ENCODE assay signal across 12 mouse cellular contexts in the genomic region with DNA sequence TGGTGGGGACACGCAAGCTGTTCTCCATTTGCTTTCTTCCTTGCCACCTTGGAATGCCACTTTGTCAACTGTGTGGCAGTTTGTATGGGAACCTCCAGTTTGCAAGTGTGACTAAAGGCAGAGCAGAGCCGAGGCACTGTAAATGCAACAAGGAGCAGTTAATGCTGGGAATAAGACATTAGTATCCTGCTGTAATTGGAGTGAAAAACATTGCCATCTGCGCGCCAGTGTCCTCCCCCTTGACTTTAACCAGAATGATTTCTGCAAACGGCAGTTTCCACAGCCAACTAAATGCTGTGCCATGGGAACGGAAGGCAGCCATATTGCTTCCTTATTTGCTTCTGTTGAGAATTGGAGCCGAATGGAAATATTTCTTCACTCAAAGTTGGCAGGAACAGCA. TPM values are rescaled to one million over a fixed set of nuclear protein-coding genes. Genes with fewer than 3 reads are reported as not detected.
DNase-seq lines count a peak whose midpoint lies in the region; ATAC-seq and TF ChIP-seq lines count a peak whose summit lies in the region.
"Had no signal": no experiment of that assay in that cellular context is flagged by ENCODE, and none has a peak within 500 bp of the region (broad histone marks: within the 10 kb centered on the region; RNA-seq: fewer than 3 reads in every experiment).

No protein-coding gene starts in this region.

- H3K4me3 ChIP-seq in cerebellum, adult 2 months (replicated peaks; ENCODE audit: insufficient read depth, low read depth, low read length) = no peak overlapping the region
- no peak overlapping the region for H3K4me3 ChIP-seq in neural tube, embryonic 15.5 days (replicated peaks)
- no peak overlapping the region for H3K4me3 ChIP-seq in intestine, postnatal 0 days (ENCODE audit: low read depth, low read length)
- H3K4me3 ChIP-seq: embryonic facial prominence, embryonic 13.5 days; liver, embryonic 12.5 days; midbrain, embryonic 10.5 days had no signal

- no peaks in the 10 kb centered on the region for H3K36me3 ChIP-seq in neural tube, embryonic 15.5 days
- peaks cover 10% of the 10 kb centered on the region for H3K36me3 ChIP-seq in intestine, postnatal 0 days (ENCODE audit: control insufficient read depth, insufficient read depth)

- WGBS in cerebellum, adult 2 months = 28% methylated on average over 7 of the region's 7 CpGs
- 71% methylated on average over 7 of the region's 7 CpGs for WGBS in neural tube, embryonic 15.5 days
- 94% methylated on average over 7 of the region's 7 CpGs for WGBS in intestine, postnatal 0 days

- H3K27me3 ChIP-seq in cerebellum, adult 2 months (ENCODE audit: control insufficient read depth, insufficient read depth, low read length) = no peaks in the 10 kb centered on the region
- H3K27me3 ChIP-seq in neural tube, embryonic 15.5 days (replicated peaks) = no peaks in the 10 kb centered on the region
- H3K27me3 ChIP-seq in intestine, postnatal 0 days (replicated peaks; ENCODE audit: control insufficient read depth, insufficient read depth, low read length) = no peaks in the 10 kb centered on the region
- H3K27me3 ChIP-seq: embryonic facial prominence, embryonic 13.5 days; liver, embryonic 12.5 days had no signal

- no peak overlapping the region for H3K9ac ChIP-seq in neural tube, embryonic 15.5 days (replicated peaks)
- no peak overlapping the region for H3K9ac ChIP-seq in intestine, postnatal 0 days (ENCODE audit: low read depth, low read length)
- H3K9ac ChIP-seq: embryonic facial prominence, embryonic 13.5 days; liver, embryonic 12.5 days had no signal

- H3K27ac ChIP-seq in cerebellum, adult 2 months (ENCODE audit: insufficient read depth, low read length) = no peak overlapping the region
- H3K27ac ChIP-seq in neural tube, embryonic 15.5 days (replicated peaks) = peak overlapping the region; percentile 37; the same call in 1 of the 2 replicates
- no peak overlapping the region for H3K27ac ChIP-seq in intestine, postnatal 0 days (ENCODE audit: low read depth, low read length)
- H3K27ac ChIP-seq: embryonic facial prominence, embryonic 13.5 days; liver, embryonic 12.5 days; midbrain, embryonic 10.5 days had no signal

- no peak for TF ChIP-seq POLR2A in cerebellum, adult 2 months (IDR thresholded peaks at IDR 0.05; ENCODE audit: borderline replicate concordance, insufficient read depth, low read length)

- no peak for ATAC-seq in neural tube, embryonic 15.5 days (ENCODE audit: low FRiP score)
- no peak for ATAC-seq in intestine, postnatal 0 days
- ATAC-seq in megakaryocyte-erythroid progenitor cell, adult 5-6 weeks (replicated peaks; ENCODE audit: low FRiP score, low TSS enrichment, poor library complexity, severe bottlenecking) = no peak
- ATAC-seq: liver, embryonic 12.5 days had no signal

- H3K9me3 ChIP-seq in neural tube, embryonic 15.5 days (replicated peaks) = no peaks in the 10 kb centered on the region
- no peaks in the 10 kb centered on the region for H3K9me3 ChIP-seq in intestine, postnatal 0 days (ENCODE audit: control insufficient read depth)
- H3K9me3 ChIP-seq: embryonic facial prominence, embryonic 13.5 days; liver, embryonic 12.5 days; midbrain, embryonic 10.5 days had no signal

- peaks cover 5% of the 10 kb centered on the region; the same call in 1 of the 2 replicates for H3K4me1 ChIP-seq in cerebellum, adult 2 months (ENCODE audit: control insufficient read depth, insufficient read depth, low read length)
- peaks cover 33% of the 10 kb centered on the region for H3K4me1 ChIP-seq in neural tube, embryonic 15.5 days
- H3K4me1 ChIP-seq in intestine, postnatal 0 days (replicated peaks; ENCODE audit: control insufficient read depth, insufficient read depth, low read length) = no peaks in the 10 kb centered on the region

- no peak for TF ChIP-seq CTCF in cerebellum, adult 2 months (IDR thresholded peaks at IDR 0.05; ENCODE audit: borderline replicate concordance, insufficient read depth, low read depth, low read length)
- TF ChIP-seq CTCF in intestine, postnatal 0 days (IDR thresholded peaks at IDR 0.05; ENCODE audit: low read depth) = no peak

- H3K4me2 ChIP-seq in neural tube, embryonic 15.5 days = peak overlapping the region; percentile 5; the same call in 1 of the 2 replicates
- no peak overlapping the region for H3K4me2 ChIP-seq in intestine, postnatal 0 days (replicated peaks; ENCODE audit: low read depth)
- H3K4me2 ChIP-seq: embryonic facial prominence, embryonic 13.5 days; liver, embryonic 12.5 days had no signal

- peak; percentile 15 to 22 for DNase-seq in cerebellum, adult 2 months
- DNase-seq in cerebellum, adult 9-10 months = no peak
- no peak for DNase-seq in neural tube, embryonic 10.5 days (ENCODE audit: extremely low spot score, low spot score)
- DNase-seq in left cerebral cortex, adult 18-20 months (ENCODE audit: low spot score in 2 of 2) = peak; percentile 38 to 50
- DNase-seq in urinary bladder, postnatal 4 days (ENCODE audit: low spot score in 2 of 2) = no peak
- DNase-seq: kidney, adult 8-10 months had no signal

RNA-seq across cellular contexts. Expression of a gene that starts 3.6 kb away (rescaled TPM):
- polyA plus RNA-seq in cerebellum, adult 2 months (2012; rRNA removed) = 17.3 and 19.4 TPM in 2 replicates
- 52.2 and 57.6 TPM in 2 replicates for polyA plus RNA-seq in neural tube, embryonic 15.5 days (2015; fragmentation: Nextera tagmentation; extraction: Ambion mirVana)
- 10 to 100 TPM; 24.6 to 29.3 TPM for total RNA-seq in left cerebral cortex, adult 18-20 months (2021)
- 30.4 and 31.9 TPM in 2 replicates for polyA plus RNA-seq in intestine, postnatal 0 days (2015; fragmentation: Nextera tagmentation; extraction: Ambion mirVana)
- 11.8 and 13.9 TPM in 2 replicates for total RNA-seq in megakaryocyte-erythroid progenitor cell, adult 5-6 weeks (2014; fragmentation: Nextera tagmentation)
- total RNA-seq in megakaryocyte-erythroid progenitor cell, adult 5-6 weeks (2017) = 13.7 and 14.5 TPM in 2 replicates

RNA-seq across cellular contexts. Expression of a gene that starts 3.6 kb away (rescaled TPM):
- polyA plus RNA-seq in cerebellum, adult 2 months (2012; rRNA removed) = 40.8 and 43.9 TPM in 2 replicates
- 74.2 and 80.5 TPM in 2 replicates for polyA plus RNA-seq in neural tube, embryonic 15.5 days (2015; fragmentation: Nextera tagmentation; extraction: Ambion mirVana)
- total RNA-seq in left cerebral cortex, adult 18-20 months (2021) = 10 to 100 TPM; 31.8 to 33.1 TPM
- polyA plus RNA-seq in intestine, postnatal 0 days (2015; fragmentation: Nextera tagmentation; extraction: Ambion mirVana) = 54.8 and 56.1 TPM in 2 replicates
- 28.1 and 30.7 TPM in 2 replicates for total RNA-seq in megakaryocyte-erythroid progenitor cell, adult 5-6 weeks (2014; fragmentation: Nextera tagmentation)
- 37.5 and 39.0 TPM in 2 replicates for total RNA-seq in megakaryocyte-erythroid progenitor cell, adult 5-6 weeks (2017)

Comparison
In these comparisons a context has a peak if more than half of its experiments do, and no peak if none do; other contexts are left out.
1. DNase-seq: peak in cerebellum, adult 2 months (2 of 2) and left cerebral cortex, adult 18-20 months (2 of 2); none in cerebellum, adult 9-10 months (single experiment), neural tube, embryonic 10.5 days (single experiment) and urinary bladder, postnatal 4 days (0 of 2).